Mouse (Mus musculus) cortical plate, adult 2 months (tissue): Measurements from ENCODE around the gene Slc9a3r2. TPM values are rescaled to one million over a fixed set of nuclear protein-coding genes. Genes with fewer than 3 reads are reported as not detected.
"Not testable (repeated sequence)": the region's sequence is repeated elsewhere in the genome, so short reads cannot be mapped to it uniquely, and the experiment has no call there.

Experiments
- H3K27ac ChIP-seq: fragments of 200-500 bp; 2 replicates; pipeline ENCODE4 v1.5.1; 2012; ENCODE audit warnings: low read length, control low read depth, inconsistent platforms; ENCODE audit not compliant: insufficient read depth
- H3K4me1 ChIP-seq: fragments of 200-500 bp; 2 replicates; pipeline ENCODE4 v1.6.1; 2011; ENCODE audit warnings: low read length; ENCODE audit not compliant: control insufficient read depth, insufficient read depth
- H3K4me3 ChIP-seq: fragments of 200-500 bp; 2 replicates; pipeline ENCODE4 v1.5.1; 2011; ENCODE audit warnings: mild to moderate bottlenecking, low read length, control low read depth; ENCODE audit not compliant: insufficient read depth
- CTCF ChIP-seq: fragments of 200-500 bp; IDR thresholded peaks from 2 replicates; pipeline ENCODE4 v1.5.1; 2011; ENCODE audit warnings: mild to moderate bottlenecking, control low read depth, low read length; ENCODE audit not compliant: insufficient read depth; ENCODE audit errors: extremely low read depth
- POLR2A ChIP-seq: fragments of 200-500 bp; IDR thresholded peaks from 2 replicates; pipeline ENCODE4 v1.6.1; 2011; ENCODE audit warnings: mild to moderate bottlenecking, low read length, control low read depth; ENCODE audit not compliant: insufficient read depth; ENCODE audit errors: extremely low read depth
- polyA plus RNA-seq: library from polyadenylated mRNA; depleted of rRNA; stranded (reverse); fragments of >200 nt; gene quantifications from 2 replicates; pipeline ENCODE4 v1.2.3, GENCODE M21; 2012

The Slc9a3r2 gene
- polyA plus RNA-seq, 1 experiment = 69.0 TPM

- Histone ChIP-seq H3K27ac (no peak overlapping the region), H3K4me3 (no peak overlapping the region), H3K4me1 (peaks cover 9% of the 10 kb centered on the region)
- TF ChIP-seq CTCF (no peak), POLR2A (no peak)
These were observed 36.4 kb upstream of the Slc9a3r2 start for GRCm38 (mm10) chr17:24686514-24686913.

- TF ChIP-seq POLR2A (no peak), CTCF (no peak)
- H3K27ac ChIP-seq = no peak overlapping the region
- peaks cover 3% of the 10 kb centered on the region; the same call in 1 of the 2 replicates for H3K4me1 ChIP-seq
- H3K4me3 ChIP-seq = no peak overlapping the region
These were observed 27.5 kb upstream of the Slc9a3r2 start for GRCm38 (mm10) chr17:24677500-24678080.

DNA sequence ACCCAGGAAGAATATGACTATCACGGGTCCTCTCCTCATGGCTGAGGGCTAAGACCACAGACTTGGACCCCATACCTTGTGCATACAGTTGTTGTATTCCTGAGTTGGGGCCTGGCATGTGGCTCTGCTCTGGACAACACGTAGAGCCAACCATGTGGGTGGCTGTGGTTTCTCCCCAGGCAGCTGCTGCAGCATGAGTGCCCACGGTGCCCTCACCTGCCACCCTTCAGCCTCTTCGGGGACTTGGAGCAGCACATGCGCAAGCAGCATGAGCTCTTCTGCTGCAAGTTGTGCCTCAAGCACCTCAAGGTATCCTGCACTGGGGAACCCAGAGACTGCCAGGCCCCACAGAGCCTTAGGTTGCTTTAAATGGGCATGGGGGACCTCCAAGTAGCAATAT, 26.8 kb upstream of the Slc9a3r2 start:
- Histone ChIP-seq H3K4me1 (peaks cover 7% of the 10 kb centered on the region), H3K27ac (no peak overlapping the region), H3K4me3 (no peak overlapping the region)
- TF ChIP-seq CTCF = no peak
- TF ChIP-seq POLR2A = no peak

DNA sequence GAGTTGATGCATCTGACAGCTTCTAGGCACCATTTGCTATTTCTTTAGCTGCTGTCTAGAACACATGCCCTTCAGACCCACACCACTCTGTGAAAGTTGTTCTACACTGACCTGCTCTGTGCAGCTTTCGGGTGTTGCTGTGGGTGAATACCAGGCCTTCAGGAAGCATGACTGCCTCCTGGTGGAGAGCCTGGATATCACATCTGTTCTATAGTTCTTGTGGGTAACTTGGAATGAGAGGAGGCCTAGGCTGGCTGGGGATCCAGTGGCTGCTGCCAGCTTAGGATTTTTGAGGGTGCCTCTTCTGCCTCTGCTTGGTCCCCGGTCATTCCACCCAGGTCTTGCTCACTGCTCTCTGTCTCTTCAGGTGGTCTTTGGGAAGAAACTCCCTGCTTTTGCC, 26.1 kb upstream of the Slc9a3r2 start:
- TF ChIP-seq CTCF (peak; percentile 54), POLR2A (no peak)
- Histone ChIP-seq H3K27ac (no peak overlapping the region), H3K4me3 (no peak overlapping the region), H3K4me1 (peaks cover 9% of the 10 kb centered on the region)

- no peak overlapping the region for H3K4me3 ChIP-seq
- H3K27ac ChIP-seq = no peak overlapping the region
- TF ChIP-seq CTCF (no peak), POLR2A (no peak)
- peaks cover 9% of the 10 kb centered on the region for H3K4me1 ChIP-seq
These were observed 24.1 kb upstream of the Slc9a3r2 start for GRCm38 (mm10) chr17:24674277-24674676.

DNA sequence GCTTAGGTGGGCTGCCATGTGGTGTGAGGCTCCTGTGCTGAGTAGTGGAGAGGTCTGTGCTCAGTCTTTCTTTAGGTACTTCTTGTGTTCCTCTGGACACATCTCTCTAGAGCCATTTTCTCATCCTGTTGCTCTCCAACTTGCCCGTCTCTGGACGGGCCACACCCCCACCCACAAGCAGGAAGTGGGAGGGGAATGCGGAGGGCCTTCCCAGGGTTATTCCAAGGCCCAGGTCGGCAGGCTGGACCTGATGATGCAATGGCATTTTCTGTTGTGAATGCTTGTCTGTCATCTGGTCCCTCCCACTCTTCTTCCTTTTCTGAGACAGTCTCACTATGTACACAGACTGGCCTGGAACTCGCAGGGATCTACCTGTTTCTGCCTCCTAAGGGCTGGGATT, 22.0 kb upstream of the Slc9a3r2 start:
- TF ChIP-seq POLR2A = no peak
- no peak for TF ChIP-seq CTCF
- Histone ChIP-seq H3K27ac (no peak overlapping the region), H3K4me1 (peaks cover 9% of the 10 kb centered on the region), H3K4me3 (no peak overlapping the region)

DNA sequence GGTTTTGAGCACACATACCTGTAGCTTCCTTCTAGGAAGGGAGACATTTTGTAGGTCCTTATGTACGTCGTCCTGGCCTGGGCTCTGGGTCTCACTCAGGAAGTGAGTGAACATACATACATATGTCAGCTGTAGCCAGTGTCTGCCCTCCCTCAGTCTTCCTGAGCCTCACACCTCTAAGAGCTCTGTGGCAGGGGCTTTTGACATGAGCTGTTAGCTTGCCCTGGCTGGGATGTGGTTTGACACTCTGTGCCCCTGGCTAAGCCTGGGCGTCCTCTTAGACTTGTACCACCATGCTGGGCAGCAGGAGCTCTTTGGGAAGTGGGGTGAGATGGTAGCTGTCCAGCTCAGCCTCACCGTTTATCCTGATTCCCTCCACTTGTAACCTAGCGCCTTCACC, 21.2 kb upstream of the Slc9a3r2 start:
- Histone ChIP-seq H3K27ac (no peak overlapping the region), H3K4me3 (no peak overlapping the region), H3K4me1 (peaks cover 9% of the 10 kb centered on the region)
- TF ChIP-seq CTCF = no peak
- no peak for TF ChIP-seq POLR2A

- H3K27ac ChIP-seq = no peak overlapping the region
- peak overlapping the region; percentile 50 for H3K4me3 ChIP-seq
- no peak for TF ChIP-seq CTCF
- TF ChIP-seq POLR2A = no peak
- peaks cover 7% of the 10 kb centered on the region for H3K4me1 ChIP-seq
These were observed 20.2 kb upstream of the Slc9a3r2 start for GRCm38 (mm10) chr17:24670246-24670844.

DNA sequence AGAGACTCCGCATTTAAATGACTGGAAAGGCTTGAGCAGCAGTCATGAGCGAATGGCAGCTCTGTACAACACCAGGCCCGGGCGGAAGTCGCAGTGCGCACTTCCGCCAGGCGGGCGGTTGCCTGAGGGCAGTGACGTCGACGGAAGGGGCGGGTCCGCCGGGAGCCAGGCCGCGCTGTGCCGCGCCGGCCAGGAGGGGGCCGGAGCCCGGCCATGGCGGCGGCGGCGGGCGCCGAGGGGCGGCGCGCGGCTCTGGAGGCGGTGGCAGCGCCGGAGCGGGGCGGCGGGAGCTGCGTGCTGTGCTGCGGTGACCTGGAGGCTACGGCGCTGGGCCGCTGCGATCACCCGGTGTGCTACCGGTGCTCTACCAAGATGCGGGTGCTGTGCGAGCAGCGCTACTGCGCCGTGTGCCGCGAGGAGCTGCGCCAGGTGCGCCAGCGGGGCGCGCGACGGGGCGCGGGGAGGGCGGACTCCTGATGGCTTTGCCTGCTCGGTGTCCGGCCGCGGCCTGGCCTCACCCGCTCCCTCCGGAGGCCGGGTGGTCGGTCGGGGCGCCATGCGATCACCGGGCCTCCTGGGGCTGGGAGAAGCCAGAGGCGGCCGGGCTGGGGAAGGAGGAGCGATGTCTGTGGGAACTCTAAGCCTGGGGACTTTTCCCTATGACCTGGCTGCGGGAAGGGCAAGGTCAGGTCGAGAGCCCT, 19.6 kb upstream of the Slc9a3r2 start, which contains the start of gene Zfp598:
Zfp598 (plus strand) TSS at position 143 of the 701 bp plus-strand sequence.
- TF ChIP-seq POLR2A (peak; percentile 96), CTCF (no peak)
- H3K27ac ChIP-seq = peak within 1 kb of the TSS; percentile 68; the same call in 1 of the 2 replicates
- H3K4me3 ChIP-seq = peak within 1 kb of the TSS; percentile 50
- peaks cover 7% of the 10 kb centered on the region for H3K4me1 ChIP-seq

GRCm38 (mm10) chr17:24669214-24669544, 19.1 kb upstream of the Slc9a3r2 start:
- H3K4me3 ChIP-seq = peak overlapping the region; percentile 50
- not testable (repeated sequence) for H3K4me1 ChIP-seq
- peak overlapping the region; percentile 68; the same call in 1 of the 2 replicates for H3K27ac ChIP-seq
